Mouse (Mus musculus): ENCODE measurements around the gene Gm7697. TPM values are rescaled to one million over a fixed set of nuclear protein-coding genes. Genes with fewer than 3 reads are reported as not detected.
"Not testable (repeated sequence)": the region's sequence is repeated elsewhere in the genome, so short reads cannot be mapped to it uniquely, and the experiment has no call there.

The Gm7697 gene
- polyA plus RNA-seq (2014; fragmentation: Nextera tagmentation; extraction: Ambion mirVana): not detected in 2 replicates

DNA sequence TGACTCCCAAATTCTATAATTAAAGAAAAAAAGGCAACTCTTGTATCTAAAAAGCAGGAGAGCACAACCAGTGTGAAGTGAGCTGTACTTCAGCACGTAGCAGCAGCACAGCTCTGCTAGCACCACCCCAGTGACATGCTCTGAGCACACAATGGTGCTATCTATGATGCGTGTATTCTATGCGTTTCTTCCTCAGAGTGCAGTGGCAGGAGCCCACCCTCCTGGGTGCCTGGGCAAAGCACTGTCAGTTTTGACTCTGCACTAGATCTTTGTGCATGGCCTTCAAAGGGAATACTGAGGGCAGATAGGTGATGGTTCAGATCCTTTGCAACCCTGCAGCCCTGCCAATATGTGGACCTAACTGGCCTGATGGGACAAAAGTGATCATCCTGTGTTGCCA, at the start of gene Gm7697:
TSS of gene Gm7697 (minus strand) at position 101 of the 400 bp plus-strand sequence.
- not testable (repeated sequence) for H3K4me2 ChIP-seq (ENCODE audit: low read depth, low read length, severe bottlenecking); H3K27me3 ChIP-seq (ENCODE audit: control insufficient read depth, insufficient read depth, low read length); H3K4me1 ChIP-seq (replicated peaks; ENCODE audit: control insufficient read depth, insufficient read depth, low read length); H3K36me3 ChIP-seq (ENCODE audit: control insufficient read depth, insufficient read depth, low read length); DNase-seq (ENCODE audit: low spot score); H3K9ac ChIP-seq (ENCODE audit: low read length); H3K4me3 ChIP-seq (ENCODE audit: low read depth, low read length); H3K9me3 ChIP-seq (ENCODE audit: control insufficient read depth, low read length); ATAC-seq (replicated peaks; ENCODE audit: low FRiP score); H3K27ac ChIP-seq (ENCODE audit: low read depth, low read length)
- WGBS: 88% methylated on average over 1 of the region's 3 CpGs

DNA sequence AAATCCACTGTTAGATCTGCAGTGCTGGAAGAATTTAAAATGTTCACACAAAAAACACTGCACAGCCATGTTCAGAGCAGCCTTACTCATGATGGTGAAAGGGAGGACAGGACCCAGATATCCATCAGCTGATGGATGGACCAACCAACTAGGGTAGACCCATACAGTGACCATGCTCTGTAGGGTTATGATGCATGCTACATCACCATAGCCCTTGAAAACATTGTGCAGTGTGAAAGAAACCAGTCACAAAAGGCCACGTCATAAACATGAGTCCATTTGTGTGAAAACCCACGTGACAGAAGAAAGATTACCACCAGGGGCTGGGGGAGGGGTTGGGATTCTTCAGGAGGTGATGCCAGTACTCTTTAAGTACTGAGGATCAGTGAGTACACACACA, 28.5 kb upstream of the Gm7697 start:
- not testable (repeated sequence) for H3K9me3 ChIP-seq (ENCODE audit: control insufficient read depth, low read length); H3K27me3 ChIP-seq (ENCODE audit: control insufficient read depth, insufficient read depth, low read length); H3K4me1 ChIP-seq (replicated peaks; ENCODE audit: control insufficient read depth, insufficient read depth, low read length); H3K9ac ChIP-seq (ENCODE audit: low read length); H3K27ac ChIP-seq (ENCODE audit: low read depth, low read length); H3K4me2 ChIP-seq (ENCODE audit: low read depth, low read length, severe bottlenecking); ATAC-seq (replicated peaks; ENCODE audit: low FRiP score); H3K36me3 ChIP-seq (ENCODE audit: control insufficient read depth, insufficient read depth, low read length); DNase-seq (ENCODE audit: low spot score); H3K4me3 ChIP-seq (ENCODE audit: low read depth, low read length)
- WGBS: 61% methylated on average over 2 of the region's 2 CpGs

DNA sequence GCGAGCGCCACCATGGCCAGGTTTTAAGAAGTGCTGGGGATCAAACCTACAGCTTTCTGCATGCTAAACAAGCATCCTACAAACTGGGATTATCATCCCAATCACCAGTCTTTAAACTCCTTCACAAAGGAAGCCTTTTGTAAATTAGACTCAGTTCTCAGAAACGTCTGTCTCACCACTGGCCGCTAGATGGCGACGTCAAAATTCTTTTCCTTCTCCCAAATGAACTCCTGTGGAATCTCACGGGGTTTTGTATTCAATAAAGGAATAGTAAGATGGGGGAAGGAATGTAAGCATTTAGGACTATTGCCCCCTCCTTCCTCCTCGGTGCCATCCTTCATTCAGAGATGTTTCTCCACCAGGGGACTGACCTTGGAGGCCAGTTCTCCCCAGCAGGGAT, 26.8 kb upstream of the Gm7697 start:
- not testable (repeated sequence) for DNase-seq (ENCODE audit: low spot score); H3K4me3 ChIP-seq (ENCODE audit: low read depth, low read length); H3K4me2 ChIP-seq (ENCODE audit: low read depth, low read length, severe bottlenecking); H3K27ac ChIP-seq (ENCODE audit: low read depth, low read length); H3K9me3 ChIP-seq (ENCODE audit: control insufficient read depth, low read length); H3K4me1 ChIP-seq (replicated peaks; ENCODE audit: control insufficient read depth, insufficient read depth, low read length); H3K27me3 ChIP-seq (ENCODE audit: control insufficient read depth, insufficient read depth, low read length); ATAC-seq (replicated peaks; ENCODE audit: low FRiP score); H3K36me3 ChIP-seq (ENCODE audit: control insufficient read depth, insufficient read depth, low read length); H3K9ac ChIP-seq (ENCODE audit: low read length)
- 5% methylated on average over 8 of the region's 8 CpGs for WGBS

DNA sequence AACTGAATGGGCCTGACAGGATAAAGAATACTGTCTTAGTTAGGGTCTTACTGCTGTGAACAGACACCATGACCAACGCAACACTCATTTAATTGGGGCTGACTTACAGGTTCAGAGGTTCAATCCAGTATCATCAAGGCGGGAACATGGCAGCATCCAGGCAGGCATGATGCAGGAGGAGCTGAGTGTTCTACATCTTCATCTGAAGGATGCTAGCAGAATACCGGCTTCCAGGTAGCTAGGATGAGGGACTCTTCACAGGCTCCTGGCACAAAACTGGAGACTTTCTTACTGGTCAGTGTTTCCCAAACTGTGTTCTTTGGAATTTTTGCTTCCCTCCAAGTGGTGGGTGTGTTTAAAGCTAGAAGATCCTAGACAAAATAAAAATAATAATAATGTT, 25.3 kb upstream of the Gm7697 start:
- H3K27ac ChIP-seq (ENCODE audit: low read depth, low read length); H3K9me3 ChIP-seq (ENCODE audit: control insufficient read depth, low read length); H3K9ac ChIP-seq (ENCODE audit: low read length); H3K4me2 ChIP-seq (ENCODE audit: low read depth, low read length, severe bottlenecking); ATAC-seq (replicated peaks; ENCODE audit: low FRiP score); DNase-seq (ENCODE audit: low spot score); H3K36me3 ChIP-seq (ENCODE audit: control insufficient read depth, insufficient read depth, low read length); H3K4me3 ChIP-seq (ENCODE audit: low read depth, low read length); H3K27me3 ChIP-seq (ENCODE audit: control insufficient read depth, insufficient read depth, low read length); H3K4me1 ChIP-seq (replicated peaks; ENCODE audit: control insufficient read depth, insufficient read depth, low read length): not testable (repeated sequence)
- WGBS: 94% methylated on average over 3 of the region's 3 CpGs

DNA sequence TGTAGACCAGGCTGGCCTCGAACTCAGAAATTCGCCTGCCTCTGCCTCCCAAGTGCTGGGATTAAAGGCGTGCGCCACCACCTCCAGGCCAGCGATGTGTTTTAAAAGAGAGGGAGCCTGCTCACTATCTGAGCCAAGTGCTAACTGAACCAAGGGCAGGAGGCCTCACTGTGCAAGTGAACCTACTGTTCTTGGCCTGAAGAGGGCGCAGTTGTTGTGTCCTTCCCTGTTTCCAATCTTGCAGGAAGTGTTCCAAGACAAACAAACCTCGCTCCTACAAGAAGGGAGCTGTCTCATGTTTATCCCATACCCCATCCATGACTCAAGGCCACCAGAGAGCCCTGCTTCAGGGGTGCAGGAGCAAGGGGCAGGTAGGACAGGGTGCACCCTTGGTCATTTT, 24.4 kb upstream of the Gm7697 start:
- H3K9me3 ChIP-seq (ENCODE audit: control insufficient read depth, low read length); ATAC-seq (replicated peaks; ENCODE audit: low FRiP score): not testable (repeated sequence)
- 64% methylated on average over 7 of the region's 7 CpGs for WGBS

DNA sequence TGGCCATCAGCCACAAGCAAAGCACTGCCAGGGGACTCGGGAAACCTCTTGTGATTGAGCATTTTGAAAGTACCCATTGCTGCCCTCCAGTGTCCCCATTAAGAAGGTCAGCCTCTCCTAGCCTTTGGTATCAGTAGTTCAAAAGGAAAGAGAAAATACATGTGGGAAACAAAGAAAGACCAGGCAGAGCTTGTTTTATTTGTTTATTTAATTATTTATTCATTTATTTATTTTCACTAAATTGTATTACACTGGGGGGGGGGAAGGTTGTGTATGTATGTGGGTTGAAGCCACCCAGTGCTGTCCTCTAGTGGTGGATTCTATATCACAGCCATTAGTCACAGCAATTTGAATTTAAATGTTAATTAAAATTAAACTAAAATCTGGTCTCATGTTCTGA, 22.2 kb upstream of the Gm7697 start:
- not testable (repeated sequence) for H3K9ac ChIP-seq (ENCODE audit: low read length); H3K27me3 ChIP-seq (ENCODE audit: control insufficient read depth, insufficient read depth, low read length); H3K36me3 ChIP-seq (ENCODE audit: control insufficient read depth, insufficient read depth, low read length); H3K4me1 ChIP-seq (replicated peaks; ENCODE audit: control insufficient read depth, insufficient read depth, low read length); DNase-seq (ENCODE audit: low spot score); ATAC-seq (replicated peaks; ENCODE audit: low FRiP score); H3K9me3 ChIP-seq (ENCODE audit: control insufficient read depth, low read length); H3K27ac ChIP-seq (ENCODE audit: low read depth, low read length); H3K4me3 ChIP-seq (ENCODE audit: low read depth, low read length); H3K4me2 ChIP-seq (ENCODE audit: low read depth, low read length, severe bottlenecking)
- WGBS: 63% methylated on average over 1 of the region's 1 CpGs

More for the DNA sequence above, 24.4 kb upstream of the Gm7697 start:
- H3K4me1 ChIP-seq (replicated peaks; ENCODE audit: control insufficient read depth, insufficient read depth, low read length); H3K27me3 ChIP-seq (ENCODE audit: control insufficient read depth, insufficient read depth, low read length); H3K4me2 ChIP-seq (ENCODE audit: low read depth, low read length, severe bottlenecking); H3K9ac ChIP-seq (ENCODE audit: low read length); H3K36me3 ChIP-seq (ENCODE audit: control insufficient read depth, insufficient read depth, low read length); H3K4me3 ChIP-seq (ENCODE audit: low read depth, low read length); H3K27ac ChIP-seq (ENCODE audit: low read depth, low read length): not testable (repeated sequence)
- peak; percentile 54 for DNase-seq (ENCODE audit: low spot score)

DNA sequence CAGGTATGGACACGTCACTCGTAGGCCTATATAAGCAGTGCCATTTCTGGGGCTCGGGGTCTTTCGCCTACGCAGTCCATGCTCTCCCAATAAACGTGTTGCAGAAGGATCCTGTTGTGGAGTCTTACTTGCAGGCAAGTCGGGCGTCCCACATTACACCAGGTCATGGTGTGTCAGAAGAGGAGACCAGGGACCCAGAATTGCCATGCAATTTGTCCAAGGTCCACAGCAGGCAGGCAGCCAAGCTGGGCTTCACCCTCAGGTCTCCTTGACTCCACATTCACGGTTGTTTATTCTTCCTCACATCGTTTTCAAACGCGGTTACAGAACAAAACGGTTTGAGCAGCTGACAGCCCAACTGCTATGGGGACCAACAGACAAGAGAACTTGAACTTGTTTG, 21.7 kb upstream of the Gm7697 start:
- not testable (repeated sequence) for H3K27me3 ChIP-seq (ENCODE audit: control insufficient read depth, insufficient read depth, low read length); ATAC-seq (replicated peaks; ENCODE audit: low FRiP score); H3K9ac ChIP-seq (ENCODE audit: low read length); DNase-seq (ENCODE audit: low spot score); H3K36me3 ChIP-seq (ENCODE audit: control insufficient read depth, insufficient read depth, low read length); H3K4me2 ChIP-seq (ENCODE audit: low read depth, low read length, severe bottlenecking); H3K4me1 ChIP-seq (replicated peaks; ENCODE audit: control insufficient read depth, insufficient read depth, low read length); H3K9me3 ChIP-seq (ENCODE audit: control insufficient read depth, low read length); H3K4me3 ChIP-seq (ENCODE audit: low read depth, low read length); H3K27ac ChIP-seq (ENCODE audit: low read depth, low read length)
- WGBS: 95% methylated on average over 13 of the region's 13 CpGs

DNA sequence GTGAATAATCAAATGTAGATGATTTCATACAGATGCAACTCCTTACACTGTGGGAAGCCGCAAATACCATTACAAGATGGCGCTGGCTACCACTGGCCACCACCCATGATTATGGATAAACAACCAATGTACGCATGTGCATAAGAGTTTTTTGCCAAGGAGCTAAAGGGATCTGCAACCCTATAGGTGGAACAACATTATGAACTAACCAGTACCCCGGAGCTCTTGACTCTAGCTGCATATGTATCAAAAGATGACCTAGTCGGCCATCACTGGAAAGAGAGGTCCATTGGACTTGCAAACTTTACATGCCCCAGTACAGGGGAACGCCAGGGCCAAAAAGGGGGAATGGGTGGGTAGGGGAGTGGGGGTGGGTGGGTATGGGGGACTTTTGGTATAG, 21.2 kb upstream of the Gm7697 start:
- H3K4me2 ChIP-seq (ENCODE audit: low read depth, low read length, severe bottlenecking); H3K36me3 ChIP-seq (ENCODE audit: control insufficient read depth, insufficient read depth, low read length); H3K27me3 ChIP-seq (ENCODE audit: control insufficient read depth, insufficient read depth, low read length); H3K4me3 ChIP-seq (ENCODE audit: low read depth, low read length); H3K9ac ChIP-seq (ENCODE audit: low read length); H3K9me3 ChIP-seq (ENCODE audit: control insufficient read depth, low read length); H3K27ac ChIP-seq (ENCODE audit: low read depth, low read length); DNase-seq (ENCODE audit: low spot score); H3K4me1 ChIP-seq (replicated peaks; ENCODE audit: control insufficient read depth, insufficient read depth, low read length): not testable (repeated sequence)
- peak; percentile 70; the same call in 1 of the 2 replicates for ATAC-seq (replicated peaks; ENCODE audit: low FRiP score)
- WGBS: 91% methylated on average over 5 of the region's 6 CpGs

DNA sequence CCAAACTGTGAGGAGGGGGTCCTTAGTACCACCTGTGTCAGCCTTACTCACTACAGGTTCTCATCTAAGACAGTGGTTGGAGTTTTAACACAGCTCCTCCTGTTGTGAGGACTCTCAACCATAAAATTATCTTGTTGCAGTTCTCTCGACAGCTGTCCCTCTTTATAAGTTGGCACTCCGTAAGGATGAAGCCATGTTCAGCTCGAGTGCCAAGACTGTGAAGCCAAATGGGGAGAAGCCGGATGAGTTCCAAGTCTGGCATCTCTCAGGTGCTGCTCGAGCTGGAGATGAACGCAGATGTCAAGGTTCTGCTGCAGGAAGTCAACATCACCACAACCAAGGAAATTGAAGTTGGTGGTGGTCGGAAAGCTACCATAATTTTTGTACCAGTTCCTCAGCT, 18.0 kb upstream of the Gm7697 start:
- DNase-seq (ENCODE audit: low spot score); H3K27ac ChIP-seq (ENCODE audit: low read depth, low read length); ATAC-seq (replicated peaks; ENCODE audit: low FRiP score); H3K9ac ChIP-seq (ENCODE audit: low read length); H3K36me3 ChIP-seq (ENCODE audit: control insufficient read depth, insufficient read depth, low read length); H3K27me3 ChIP-seq (ENCODE audit: control insufficient read depth, insufficient read depth, low read length); H3K4me2 ChIP-seq (ENCODE audit: low read depth, low read length, severe bottlenecking); H3K4me1 ChIP-seq (replicated peaks; ENCODE audit: control insufficient read depth, insufficient read depth, low read length); H3K9me3 ChIP-seq (ENCODE audit: control insufficient read depth, low read length); H3K4me3 ChIP-seq (ENCODE audit: low read depth, low read length): not testable (repeated sequence)
- WGBS: 83% methylated on average over 7 of the region's 7 CpGs

All from forebrain, embryonic 11.5 days (tissue).